ENCODE assay signal across 11 mouse cellular contexts in the genomic region with DNA sequence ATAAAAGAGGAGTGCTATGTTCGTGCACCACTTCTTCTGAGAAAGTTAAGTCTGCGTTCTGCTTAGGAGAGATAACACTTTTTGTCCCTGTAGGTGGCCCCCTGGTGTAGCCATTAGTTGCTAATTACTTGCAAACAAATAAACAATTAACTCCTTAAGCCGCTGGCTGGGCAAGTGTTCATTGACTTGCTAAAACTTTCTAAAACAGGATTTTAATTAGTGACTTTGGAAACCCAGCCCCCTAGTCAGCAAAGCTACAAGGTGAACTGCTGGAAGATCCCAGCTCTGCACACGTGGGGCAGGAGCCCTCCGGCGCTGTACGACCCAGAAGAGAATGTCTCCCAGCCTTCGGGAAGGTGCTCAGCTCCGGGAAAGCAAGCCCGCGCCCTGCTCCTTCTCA. TPM values are rescaled to one million over a fixed set of nuclear protein-coding genes. Genes with fewer than 3 reads are reported as not detected.
DNase-seq lines count a peak whose midpoint lies in the region; ATAC-seq and TF ChIP-seq lines count a peak whose summit lies in the region.
"Had no signal": no experiment of that assay in that cellular context is flagged by ENCODE, and none has a peak within 500 bp of the region (broad histone marks: within the 10 kb centered on the region; RNA-seq: fewer than 3 reads in every experiment).

No protein-coding gene starts in this region.

- TF ChIP-seq CTCF in ES-Bruce4 (IDR thresholded peaks at IDR 0.05; ENCODE audit: low read depth, low read length), result no peak

- H3K27me3 ChIP-seq in heart, embryonic 13.5 days (replicated peaks), result peaks cover 17% of the 10 kb centered on the region
- no peaks in the 10 kb centered on the region for H3K27me3 ChIP-seq in ES-Bruce4 (ENCODE audit: control insufficient read depth, insufficient read depth, low read length, poor library complexity, severe bottlenecking)
- no peaks in the 10 kb centered on the region for H3K27me3 ChIP-seq in embryonic facial prominence, embryonic 12.5 days
- H3K27me3 ChIP-seq in limb, embryonic 12.5 days, result no peaks in the 10 kb centered on the region

- H3K36me3 ChIP-seq in heart, embryonic 13.5 days, result no peaks in the 10 kb centered on the region
- H3K36me3 ChIP-seq in ES-Bruce4 (ENCODE audit: control insufficient read depth, insufficient read depth, low read length, poor library complexity, severe bottlenecking), result no peaks in the 10 kb centered on the region
- H3K36me3 ChIP-seq in embryonic facial prominence, embryonic 12.5 days, result no peaks in the 10 kb centered on the region
- no peaks in the 10 kb centered on the region for H3K36me3 ChIP-seq in limb, embryonic 12.5 days
- H3K36me3 ChIP-seq: midbrain, embryonic 12.5 days had no signal

- 3% methylated on average over 11 of the region's 11 CpGs for WGBS in heart, embryonic 13.5 days
- 3% methylated on average over 11 of the region's 11 CpGs for WGBS in embryonic facial prominence, embryonic 12.5 days
- WGBS in limb, embryonic 12.5 days, result under 1% methylated on average over 11 of the region's 11 CpGs

- H3K27ac ChIP-seq in heart, embryonic 13.5 days (replicated peaks), result no peak overlapping the region
- H3K27ac ChIP-seq in ES-Bruce4 (ENCODE audit: insufficient read depth, low read length), result no peak overlapping the region
- H3K27ac ChIP-seq in embryonic facial prominence, embryonic 12.5 days, result no peak overlapping the region
- no peak overlapping the region for H3K27ac ChIP-seq in limb, embryonic 12.5 days
- H3K27ac ChIP-seq: midbrain, embryonic 12.5 days had no signal

- ATAC-seq in heart, embryonic 13.5 days (ENCODE audit: extremely low read depth, insufficient number of reproducible peaks, low FRiP score, low TSS enrichment), result no peak
- ATAC-seq in embryonic facial prominence, embryonic 12.5 days (ENCODE audit: insufficient number of reproducible peaks, insufficient read depth, low FRiP score, low TSS enrichment), result no peak
- no peak for ATAC-seq in limb, embryonic 12.5 days (ENCODE audit: insufficient number of reproducible peaks, insufficient read depth, low FRiP score, low TSS enrichment, low read depth)
- no peak for ATAC-seq in megakaryocyte, adult 5-6 weeks (ENCODE audit: poor library complexity, severe bottlenecking)

- 0 out of 2 replicates have a peak, but pooled peaks cover 5% of the 10 kb centered on the region for H3K4me1 ChIP-seq in heart, embryonic 13.5 days
- H3K4me1 ChIP-seq in ES-Bruce4 (ENCODE audit: control insufficient read depth, insufficient read depth, low read length), result peaks cover 1% of the 10 kb centered on the region
- H3K4me1 ChIP-seq in embryonic facial prominence, embryonic 12.5 days, result 0 out of 2 replicates have a peak, but pooled peaks cover 3% of the 10 kb centered on the region
- peaks cover 8% of the 10 kb centered on the region; the same call in 1 of the 2 replicates for H3K4me1 ChIP-seq in limb, embryonic 12.5 days (replicated peaks)

- intact Hi-C loops in heart, postnatal 14 days (cut with DNase I), result no loop called here

- peak overlapping the region; percentile 30 for H3K4me3 ChIP-seq in heart, embryonic 13.5 days
- H3K4me3 ChIP-seq in ES-Bruce4 (ENCODE audit: low read depth, low read length), result peak overlapping the region; percentile 21; the same call in 1 of the 2 replicates
- H3K4me3 ChIP-seq in embryonic facial prominence, embryonic 12.5 days, result no peak overlapping the region
- H3K4me3 ChIP-seq in limb, embryonic 12.5 days (replicated peaks), result peak overlapping the region; percentile 12; the same call in 1 of the 2 replicates
- H3K4me3 ChIP-seq: midbrain, embryonic 12.5 days had no signal

- peak; percentile 89 for TF ChIP-seq EP300 in ES-Bruce4 (IDR thresholded peaks at IDR 0.05; ENCODE audit: insufficient read depth, low read depth, low read length)

- no peak for DNase-seq in heart, postnatal 14 days
- DNase-seq in right cerebral cortex, adult 18-20 months, result no peak
- no peak for DNase-seq in layer of hippocampus, adult 9-10 months (ENCODE audit: low spot score)
- DNase-seq: cerebellum, adult 2 months had no signal

- H3K9ac ChIP-seq in heart, embryonic 13.5 days, result peak overlapping the region; percentile 50; the same call in 1 of the 2 replicates
- H3K9ac ChIP-seq in ES-Bruce4 (ENCODE audit: low read depth, poor library complexity, severe bottlenecking), result no peak overlapping the region
- no peak overlapping the region for H3K9ac ChIP-seq in embryonic facial prominence, embryonic 12.5 days
- H3K9ac ChIP-seq in limb, embryonic 12.5 days (replicated peaks), result no peak overlapping the region
- H3K9ac ChIP-seq: midbrain, embryonic 12.5 days had no signal

- H3K9me3 ChIP-seq in heart, embryonic 13.5 days, result no peaks in the 10 kb centered on the region
- H3K9me3 ChIP-seq in ES-Bruce4 (replicated peaks; ENCODE audit: control insufficient read depth, insufficient read depth, low read length, poor library complexity, severe bottlenecking), result no peaks in the 10 kb centered on the region
- H3K9me3 ChIP-seq in embryonic facial prominence, embryonic 12.5 days, result no peaks in the 10 kb centered on the region
- no peaks in the 10 kb centered on the region for H3K9me3 ChIP-seq in limb, embryonic 12.5 days
- H3K9me3 ChIP-seq: midbrain, embryonic 12.5 days had no signal

- peak overlapping the region; percentile 64 for H3K4me2 ChIP-seq in heart, embryonic 13.5 days
- H3K4me2 ChIP-seq in embryonic facial prominence, embryonic 12.5 days (replicated peaks), result peak overlapping the region; percentile 35
- peak overlapping the region; percentile 44 for H3K4me2 ChIP-seq in limb, embryonic 12.5 days
- H3K4me2 ChIP-seq: midbrain, embryonic 12.5 days had no signal

- no peak for TF ChIP-seq POLR2A in ES-Bruce4 (IDR thresholded peaks at IDR 0.05; ENCODE audit: insufficient read depth, low read length)

RNA-seq across cellular contexts. Expression of gene Hesx1, which starts 6.2 kb away (rescaled TPM):
- polyA plus RNA-seq in heart, embryonic 13.5 days (2015; fragmentation: Nextera tagmentation; extraction: Ambion mirVana), result 0.20 and 1.1 TPM in 2 replicates
- total RNA-seq in heart, postnatal 14 days (2021), result not detected
- polyA plus RNA-seq in ES-Bruce4 (2011; ENCODE audit: insufficient read depth, insufficient read length, low read depth, missing spikeins), result 1.6 and 3.7 TPM in 2 replicates
- polyA plus RNA-seq in embryonic facial prominence, embryonic 12.5 days (2016; fragmentation: Nextera tagmentation; extraction: Ambion mirVana), result 0.88 and 2.7 TPM in 2 replicates
- polyA plus RNA-seq in limb, embryonic 12.5 days (2016; fragmentation: Nextera tagmentation; extraction: Ambion mirVana), result 0.22 TPM in 1 of 2 replicates, not detected in the other
- 0.11 and 0.78 TPM in 2 replicates for total RNA-seq in megakaryocyte, adult 5-6 weeks (2015)
- 1.6 TPM in 1 of 2 replicates, not detected in the other for total RNA-seq in megakaryocyte, adult 5-6 weeks (2017)
- total RNA-seq: left cerebral cortex, postnatal 36 days had no signal
- polyA plus RNA-seq: cerebellum, adult 2 months; midbrain, embryonic 12.5 days had no signal

RNA-seq across cellular contexts. Expression of gene Appl1, which starts 29.4 kb away (rescaled TPM):
- 25.7 and 31.3 TPM in 2 replicates for polyA plus RNA-seq in heart, embryonic 13.5 days (2015; fragmentation: Nextera tagmentation; extraction: Ambion mirVana)
- 10 to 100 TPM; 22.9 TPM for total RNA-seq in heart, postnatal 14 days (2021)
- polyA plus RNA-seq in ES-Bruce4 (2011; ENCODE audit: insufficient read depth, insufficient read length, low read depth, missing spikeins), result 55.5 and 67.3 TPM in 2 replicates
- polyA plus RNA-seq in embryonic facial prominence, embryonic 12.5 days (2016; fragmentation: Nextera tagmentation; extraction: Ambion mirVana), result 51.3 and 51.7 TPM in 2 replicates
- 45.7 and 47.5 TPM in 2 replicates for polyA plus RNA-seq in limb, embryonic 12.5 days (2016; fragmentation: Nextera tagmentation; extraction: Ambion mirVana)
- total RNA-seq in megakaryocyte, adult 5-6 weeks (2015), result 19.9 and 23.8 TPM in 2 replicates
- total RNA-seq in megakaryocyte, adult 5-6 weeks (2017), result 30.8 and 38.9 TPM in 2 replicates

RNA-seq across cellular contexts. Expression of gene Il17rd, which starts 38.4 kb away (rescaled TPM):
- 1.3 and 1.5 TPM in 2 replicates for polyA plus RNA-seq in heart, embryonic 13.5 days (2015; fragmentation: Nextera tagmentation; extraction: Ambion mirVana)
- 1 to 10 TPM; 6.5 to 7.2 TPM for total RNA-seq in heart, postnatal 14 days (2021)
- polyA plus RNA-seq in ES-Bruce4 (2011; ENCODE audit: insufficient read depth, insufficient read length, low read depth, missing spikeins), result 47.3 and 48.9 TPM in 2 replicates
- polyA plus RNA-seq in embryonic facial prominence, embryonic 12.5 days (2016; fragmentation: Nextera tagmentation; extraction: Ambion mirVana), result 10.3 and 11.2 TPM in 2 replicates
- polyA plus RNA-seq in limb, embryonic 12.5 days (2016; fragmentation: Nextera tagmentation; extraction: Ambion mirVana), result 13.5 and 15.5 TPM in 2 replicates
- not detected in 2 replicates for total RNA-seq in megakaryocyte, adult 5-6 weeks (2015)
- 0.11 TPM in 1 of 2 replicates, not detected in the other for total RNA-seq in megakaryocyte, adult 5-6 weeks (2017)
